Mouse (Mus musculus) layer of hippocampus, adult 8-10 months (tissue): ENCODE results near the gene Gpr137c. TPM values are rescaled to one million over a fixed set of nuclear protein-coding genes. Genes with fewer than 3 reads are reported as not detected.

Experiments used
- total RNA-seq, 4 experiments: library from RNA; stranded (reverse); gene quantifications; 2 replicates each; pipeline ENCODE4 v1.2.4; 2022

The Gpr137c gene
- total RNA-seq, 4 experiments from 2014 or later = 19.1 to 24.3 (median 22.2) TPM

Other genes starting within 250 kb of the Gpr137c start
- under 1 TPM in 3 of 4 experiments, not detected in 1; 0.16 to 0.24 (median 0.21) TPM for gene Ptger2, start 231.5 kb upstream of the Gpr137c start, total RNA-seq
- 10 to 100 TPM; 64.7 to 69.3 (median 66.1) TPM for gene Txndc16, start 611 bp downstream of the Gpr137c start, total RNA-seq
- gene Ero1l, start 99.1 kb downstream of the Gpr137c start, total RNA-seq = 10 to 100 TPM; 34.2 to 47.1 (median 40.2) TPM
- gene Psmc6, start 110.1 kb downstream of the Gpr137c start, total RNA-seq = 100 to 1,000 TPM in 2 of 4 experiments, 10 to 100 TPM in 2; 89.8 to 117 (median 99.8) TPM
- gene Styx, start 131.4 kb downstream of the Gpr137c start, total RNA-seq = 10 to 100 TPM; 17.1 to 21.6 (median 18.6) TPM
- gene Gnpnat1, start 185.2 kb downstream of the Gpr137c start, total RNA-seq = 10 to 100 TPM; 13.3 to 21.1 (median 17.1) TPM